Mouse (Mus musculus): ENCODE measurements around the gene Prr5.

Gene Prr5

DNA sequence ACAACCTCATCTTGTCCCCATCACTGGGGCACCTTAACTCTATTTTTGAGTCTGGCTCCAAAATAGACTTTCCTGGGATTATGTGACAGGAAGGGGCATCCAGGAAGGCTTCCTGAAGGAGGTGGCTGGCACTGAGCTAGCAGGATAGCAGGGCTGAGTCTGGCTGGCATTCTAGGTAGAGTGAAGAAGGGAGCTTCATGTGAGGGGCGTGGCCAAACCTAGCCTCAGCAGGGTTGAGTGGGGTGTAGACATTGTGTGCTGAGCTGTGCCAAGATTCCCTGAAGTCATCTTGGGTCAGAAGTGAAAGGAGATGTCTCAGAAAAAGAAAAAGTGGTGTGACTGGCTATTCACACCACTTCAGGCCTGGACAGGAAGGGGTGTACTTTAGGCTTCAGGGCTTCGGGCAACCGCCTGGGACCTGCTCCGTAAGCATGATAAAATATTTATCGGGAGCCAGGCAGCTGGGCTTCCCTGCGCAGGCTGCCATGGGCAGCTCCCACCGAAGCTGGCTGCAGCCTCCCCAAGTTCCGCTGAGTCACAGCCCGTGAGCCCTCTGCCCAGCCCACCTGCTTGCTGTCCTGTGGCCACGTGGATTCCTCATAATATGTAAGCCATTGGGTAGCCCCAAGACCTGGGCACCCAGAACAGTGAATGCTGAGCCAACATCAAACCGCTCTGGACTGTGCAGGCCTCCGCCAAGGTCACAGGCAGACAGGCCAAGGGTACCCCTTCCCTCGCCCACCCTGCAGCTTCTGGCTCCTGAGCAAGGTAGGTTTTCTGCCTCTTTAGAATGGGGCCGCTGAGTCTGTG lies at the start of gene Prr5:
Prr5 (plus strand) TSS at position 683 of the 810 bp plus-strand sequence.
- no peak for DNase-seq (ENCODE audit: inconsistent age in 2 of 2, low spot score in 1 of 2)

DNA sequence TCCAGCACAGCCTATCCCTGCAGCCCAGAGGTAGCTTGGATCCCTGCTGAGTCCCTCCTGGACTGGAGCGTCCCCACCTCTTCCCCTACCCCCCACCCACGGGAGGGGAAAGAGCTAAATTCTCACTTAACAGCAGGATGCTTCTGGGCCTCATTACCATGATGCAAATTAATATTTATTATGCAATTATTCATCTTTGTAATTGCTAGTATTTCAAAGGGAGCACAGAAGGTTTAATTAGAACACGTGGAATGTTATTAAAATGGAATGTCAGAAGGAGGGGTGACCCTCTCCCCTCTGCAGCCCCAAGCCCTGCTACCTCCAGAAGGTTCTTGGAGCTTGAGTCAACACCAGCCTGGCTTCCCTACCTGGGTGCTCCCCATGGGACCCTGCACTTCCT lies 49.4 kb upstream of the Prr5 start:
- DNase-seq (ENCODE audit: inconsistent age in 2 of 2, low spot score in 1 of 2), result no peak

DNA sequence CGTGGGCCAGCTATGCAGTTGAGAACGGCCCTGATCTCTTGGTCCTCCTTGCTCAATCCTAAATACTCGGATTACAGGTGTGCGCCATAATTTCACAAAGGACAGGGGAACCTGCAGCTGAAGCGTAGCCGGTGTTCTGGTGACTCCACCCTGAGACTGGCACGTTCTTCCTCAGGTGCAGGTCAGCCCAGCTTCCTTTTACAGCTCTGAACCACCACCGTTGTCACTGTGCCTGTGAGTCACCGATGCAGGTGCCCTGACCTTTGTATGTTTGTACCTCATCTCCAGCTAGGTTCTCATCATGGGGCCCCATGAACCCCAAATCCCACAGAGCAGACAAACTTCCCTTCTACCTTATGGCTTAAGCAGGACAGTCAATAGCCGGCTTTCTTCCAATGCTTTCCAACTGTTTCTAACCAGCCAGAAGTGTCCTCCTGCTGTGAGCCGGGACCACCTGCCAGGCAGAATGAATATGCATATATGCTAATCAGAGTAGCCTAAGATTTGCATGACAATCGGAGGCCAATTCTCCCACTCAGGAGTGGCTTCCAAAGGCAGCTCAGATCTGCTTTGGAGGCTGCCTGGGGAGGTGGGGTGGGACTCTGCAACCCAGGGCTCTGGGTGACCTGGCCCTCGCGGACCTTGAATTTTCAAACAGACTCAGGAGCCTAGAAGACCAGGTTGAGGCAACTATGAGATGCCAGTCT lies 47.5 kb upstream of the Prr5 start:
- no peak for DNase-seq (ENCODE audit: inconsistent age in 2 of 2, low spot score in 1 of 2)

- DNase-seq (ENCODE audit: inconsistent age in 2 of 2, low spot score in 1 of 2), result peak; percentile 47 to 84
Observed at GRCm38 (mm10) chr15:84624870-84625269, 44.5 kb upstream of the Prr5 start.

GRCm38 (mm10) chr15:84625712-84626414 lies 43.6 kb upstream of the Prr5 start:
- DNase-seq (ENCODE audit: inconsistent age in 2 of 2, low spot score in 1 of 2), result peak in 1 of 2 experiments; percentile 61

GRCm38 (mm10) chr15:84627308-84627707 lies 42.1 kb upstream of the Prr5 start:
- peak in 1 of 2 experiments; percentile 23 for DNase-seq (ENCODE audit: inconsistent age in 2 of 2, low spot score in 1 of 2)

DNA sequence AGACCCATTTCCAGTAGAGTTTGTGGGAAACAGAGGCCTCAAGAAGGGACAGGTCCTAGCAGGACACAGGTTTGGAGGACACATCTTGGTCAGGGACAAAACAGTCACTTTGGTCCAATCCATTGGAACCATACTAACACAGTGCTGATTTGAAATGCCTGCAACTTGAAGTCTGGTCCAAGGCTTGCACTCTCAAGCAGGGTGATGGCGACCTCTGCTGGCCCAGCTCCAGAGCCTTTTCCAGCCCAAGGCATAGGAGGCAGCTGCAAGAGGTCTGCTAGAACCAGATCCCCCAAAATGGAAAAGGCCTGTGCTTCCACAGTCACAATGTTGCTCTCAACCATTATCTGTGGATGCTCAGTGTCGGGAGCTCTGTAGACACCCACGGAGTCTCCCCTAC lies 39.7 kb upstream of the Prr5 start:
- peak in 1 of 2 experiments; percentile 77 for DNase-seq (ENCODE audit: inconsistent age in 2 of 2, low spot score in 1 of 2)

DNA sequence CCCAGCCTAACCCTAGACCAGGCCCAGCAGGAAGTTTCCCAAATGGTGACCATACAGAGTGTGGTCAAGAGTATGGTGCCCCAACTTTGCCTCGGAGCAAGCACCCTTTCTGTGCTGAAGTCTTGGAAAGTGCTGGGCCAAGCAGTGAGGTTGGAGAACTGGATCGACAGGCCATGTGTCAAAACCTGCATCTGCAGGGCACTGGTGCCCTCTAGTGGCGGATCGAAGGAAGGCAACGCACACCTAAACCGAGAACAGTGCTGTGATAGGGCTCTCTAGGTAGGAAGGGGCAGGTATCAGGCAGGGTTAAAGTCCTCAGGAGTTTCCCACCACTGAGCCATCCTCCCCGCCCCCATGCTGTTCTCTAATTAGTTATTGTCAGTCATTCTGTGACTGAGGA lies 37.9 kb upstream of the Prr5 start:
- peak; percentile 62 to 87 for DNase-seq (ENCODE audit: inconsistent age in 2 of 2, low spot score in 1 of 2)

DNA sequence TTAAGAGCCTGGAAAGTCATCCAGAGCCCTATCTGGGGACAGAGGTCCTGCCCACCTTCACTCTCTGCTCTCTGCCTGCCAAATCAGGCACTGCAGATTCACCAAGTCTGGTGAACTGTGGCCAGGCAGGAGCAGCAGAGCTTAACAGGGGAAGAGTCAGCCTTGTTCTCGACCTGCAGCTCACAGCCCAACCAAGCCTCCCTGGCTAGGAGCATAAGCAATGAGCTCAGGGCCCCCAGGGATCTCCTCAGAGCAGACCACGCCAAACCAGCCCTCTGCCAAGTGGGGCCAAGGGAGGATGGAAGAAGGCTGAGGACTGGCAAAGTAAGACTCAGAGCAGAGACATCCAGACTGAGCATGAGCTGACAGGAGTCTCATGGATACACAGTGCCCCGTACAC lies 35.1 kb upstream of the Prr5 start:
- DNase-seq (ENCODE audit: inconsistent age in 2 of 2, low spot score in 1 of 2), result peak in 1 of 2 experiments; percentile 59

GRCm38 (mm10) chr15:84638405-84638804 lies 31.0 kb upstream of the Prr5 start:
- no peak for DNase-seq (ENCODE audit: inconsistent age in 2 of 2, low spot score in 1 of 2)

GRCm38 (mm10) chr15:84639072-84639450 lies 30.4 kb upstream of the Prr5 start:
- DNase-seq (ENCODE audit: inconsistent age in 2 of 2, low spot score in 1 of 2), result no peak

GRCm38 (mm10) chr15:84639451-84640136 lies 29.8 kb upstream of the Prr5 start:
- DNase-seq (ENCODE audit: inconsistent age in 2 of 2, low spot score in 1 of 2), result peak; percentile 69 to 81

GRCm38 (mm10) chr15:84640722-84641121 lies 28.7 kb upstream of the Prr5 start:
- no peak for DNase-seq (ENCODE audit: inconsistent age in 2 of 2, low spot score in 1 of 2)

- DNase-seq (ENCODE audit: inconsistent age in 2 of 2, low spot score in 1 of 2), result no peak
Observed at GRCm38 (mm10) chr15:84641127-84641526, 28.3 kb upstream of the Prr5 start.

- no peak for DNase-seq (ENCODE audit: inconsistent age in 2 of 2, low spot score in 1 of 2)
Observed at GRCm38 (mm10) chr15:84641948-84642347, 27.5 kb upstream of the Prr5 start.

DNA sequence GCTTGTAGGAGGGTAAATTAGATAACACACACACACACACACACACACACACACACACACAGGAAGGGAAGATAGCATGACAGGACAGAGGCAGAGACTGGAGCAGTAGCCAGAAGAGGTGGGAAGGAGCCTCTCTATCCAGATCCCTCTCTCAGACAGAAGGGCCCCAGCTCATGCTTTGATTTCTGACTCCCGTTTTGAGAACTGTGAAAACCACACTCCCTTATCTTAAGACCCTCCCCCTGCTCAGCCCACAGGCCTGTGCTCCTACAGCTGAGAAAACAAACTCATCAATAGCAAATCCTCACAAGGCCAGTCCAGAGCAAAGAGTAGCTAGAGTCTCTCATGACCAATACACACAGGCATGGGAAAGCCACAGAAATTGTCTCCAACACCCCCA lies 26.2 kb upstream of the Prr5 start:
- no peak for DNase-seq (ENCODE audit: inconsistent age in 2 of 2, low spot score in 1 of 2)

GRCm38 (mm10) chr15:84651481-84651880 lies 17.9 kb upstream of the Prr5 start:
- no peak for DNase-seq (ENCODE audit: inconsistent age in 2 of 2, low spot score in 1 of 2)

DNA sequence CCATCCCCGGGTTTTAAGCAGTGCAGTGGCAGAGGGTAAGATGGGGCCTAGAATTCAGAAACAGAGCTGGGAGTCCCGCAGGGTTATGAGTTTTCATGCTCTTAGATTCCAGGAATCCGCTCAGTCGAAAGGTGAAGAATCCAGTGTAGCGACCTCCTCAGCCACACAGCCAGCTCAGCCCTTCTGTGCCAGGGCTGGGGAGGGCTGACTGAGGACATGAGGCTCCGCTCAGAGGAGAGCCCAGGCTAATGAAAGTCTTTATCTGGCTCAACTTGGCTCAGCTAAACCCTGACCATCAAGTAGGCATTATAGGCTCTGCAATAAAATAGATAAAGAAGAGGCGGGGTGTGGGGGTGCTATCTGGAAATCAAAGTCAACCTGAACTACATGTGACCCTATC lies 16.3 kb upstream of the Prr5 start:
- no peak for DNase-seq (ENCODE audit: inconsistent age in 2 of 2, low spot score in 1 of 2)

GRCm38 (mm10) chr15:84653979-84654966 lies 15.1 kb upstream of the Prr5 start:
- peak; percentile 78 to 82 for DNase-seq (ENCODE audit: inconsistent age in 2 of 2, low spot score in 1 of 2)

- DNase-seq (ENCODE audit: inconsistent age in 2 of 2, low spot score in 1 of 2), result no peak
Observed at GRCm38 (mm10) chr15:84654975-84655374, 14.4 kb upstream of the Prr5 start.
